Mouse (Mus musculus) ovary, postnatal 36 days (tissue): ENCODE measurements at regions not wholly inside any gene's neighbourhood (a gene's known extent, or its start where the extent isn't known, plus 50 kb on each side); places are given as distances from the start of the nearest gene placed in this dataset.
A peak's percentile ranks its signal among the peaks of the same experiment; 100 is the strongest.
"Not testable (repeated sequence)": the region's sequence is repeated elsewhere in the genome, so short reads cannot be mapped to it uniquely, and the experiment has no call there.

Source experiments
- DNase-seq: peaks from one replicate; pipeline ENCODE4 v3.0.0; 2022; ENCODE audit warnings: low spot score, mixed read lengths

DNA sequence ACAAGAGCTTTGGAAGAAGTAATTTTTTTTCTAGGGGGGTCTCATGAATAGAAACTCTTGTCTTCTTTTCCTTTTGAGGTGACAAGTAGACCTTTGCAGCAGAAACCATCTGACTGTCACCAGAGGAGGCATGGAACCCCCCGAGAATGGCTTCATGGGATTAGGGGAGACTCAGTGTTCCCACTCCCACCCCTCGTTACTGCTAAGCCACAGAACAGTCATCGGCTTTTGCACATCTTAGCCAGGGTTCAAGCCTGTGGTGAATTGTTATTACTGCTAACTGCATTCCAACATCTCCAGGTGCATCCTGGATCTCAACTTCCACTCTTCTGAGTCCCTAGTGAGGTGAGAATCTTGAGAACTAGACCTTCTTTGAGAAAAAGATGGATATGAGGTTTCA is 180.9 kb downstream of the Enc1 start:
- DNase-seq = no peak

DNA sequence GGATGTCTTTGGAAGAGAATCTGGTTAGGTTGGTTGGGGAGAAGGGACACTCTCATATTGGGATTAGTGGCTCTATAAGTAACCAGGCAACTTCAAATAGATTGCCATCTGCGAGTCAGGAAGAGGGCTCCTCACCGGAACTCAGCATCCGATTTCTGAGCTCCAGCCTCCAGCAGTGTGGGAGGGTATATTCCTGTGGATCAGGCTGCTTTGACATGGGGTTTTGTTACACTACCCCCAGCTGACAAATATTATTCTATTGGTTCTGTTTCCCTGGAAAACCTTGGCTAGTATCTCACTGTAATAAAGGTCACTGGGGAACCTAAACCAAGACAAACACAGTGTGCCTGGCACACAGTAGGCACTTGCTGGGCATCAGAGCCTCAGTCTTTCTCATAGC is 179.9 kb downstream of the Enc1 start:
- DNase-seq = no peak

DNA sequence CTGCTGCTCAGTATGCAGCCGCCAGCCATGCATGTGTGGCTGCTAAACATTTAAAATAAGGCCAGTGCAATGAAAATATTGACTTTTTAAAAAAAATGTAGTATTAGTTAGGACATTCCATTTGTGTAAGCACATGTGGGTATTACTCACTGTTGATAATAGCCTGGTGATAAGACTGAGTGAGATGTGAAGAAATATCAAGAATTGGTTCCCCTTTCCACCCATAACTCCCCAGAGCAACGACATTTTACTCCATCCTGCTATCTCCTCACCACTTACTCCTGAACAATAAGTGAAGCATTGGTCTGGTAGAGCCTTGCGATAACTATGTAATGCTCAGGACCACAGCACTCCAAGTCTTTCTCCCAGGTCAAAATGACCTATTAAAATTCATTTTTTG is 178.2 kb downstream of the Enc1 start:
- no peak for DNase-seq

DNA sequence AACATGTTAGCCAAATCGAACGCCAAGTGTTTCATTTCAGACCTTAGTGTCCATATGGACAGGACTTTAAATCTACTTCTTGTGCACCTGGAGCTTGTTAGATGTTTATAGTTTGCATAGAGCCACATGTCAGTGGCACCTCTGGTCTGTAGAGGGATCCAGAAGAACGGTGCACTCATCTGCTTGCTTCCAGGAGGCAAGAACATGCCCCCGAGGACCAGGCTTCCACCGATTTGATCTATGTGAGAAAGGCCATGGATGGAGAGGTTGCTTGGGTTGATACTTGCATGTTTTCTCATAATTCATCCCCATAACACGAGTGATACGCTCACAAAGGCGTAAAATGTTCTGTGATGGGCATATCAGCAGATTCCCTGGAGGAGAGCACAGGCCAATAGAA is 177.8 kb downstream of the Enc1 start:
- DNase-seq = no peak

DNA sequence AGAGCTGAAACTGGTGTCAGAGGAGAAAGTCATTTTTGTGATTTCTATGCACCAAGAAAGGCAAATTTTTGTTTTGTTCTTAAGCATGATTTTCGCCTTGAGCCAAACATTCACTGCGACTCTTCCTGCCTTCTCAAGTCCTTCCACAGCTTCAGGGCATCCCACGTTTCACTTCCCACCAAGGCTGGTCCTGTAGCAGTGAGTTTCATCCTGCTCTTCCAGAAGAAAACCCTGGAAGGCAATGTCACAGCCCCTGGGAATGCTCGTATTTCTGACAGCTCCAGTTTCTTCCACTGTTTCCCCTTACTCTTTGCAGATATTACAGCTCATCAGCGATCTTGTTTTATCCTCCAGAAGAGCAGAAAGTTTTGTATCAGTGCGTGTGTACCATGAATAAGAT is 177.2 kb downstream of the Enc1 start:
- DNase-seq = no peak

DNA sequence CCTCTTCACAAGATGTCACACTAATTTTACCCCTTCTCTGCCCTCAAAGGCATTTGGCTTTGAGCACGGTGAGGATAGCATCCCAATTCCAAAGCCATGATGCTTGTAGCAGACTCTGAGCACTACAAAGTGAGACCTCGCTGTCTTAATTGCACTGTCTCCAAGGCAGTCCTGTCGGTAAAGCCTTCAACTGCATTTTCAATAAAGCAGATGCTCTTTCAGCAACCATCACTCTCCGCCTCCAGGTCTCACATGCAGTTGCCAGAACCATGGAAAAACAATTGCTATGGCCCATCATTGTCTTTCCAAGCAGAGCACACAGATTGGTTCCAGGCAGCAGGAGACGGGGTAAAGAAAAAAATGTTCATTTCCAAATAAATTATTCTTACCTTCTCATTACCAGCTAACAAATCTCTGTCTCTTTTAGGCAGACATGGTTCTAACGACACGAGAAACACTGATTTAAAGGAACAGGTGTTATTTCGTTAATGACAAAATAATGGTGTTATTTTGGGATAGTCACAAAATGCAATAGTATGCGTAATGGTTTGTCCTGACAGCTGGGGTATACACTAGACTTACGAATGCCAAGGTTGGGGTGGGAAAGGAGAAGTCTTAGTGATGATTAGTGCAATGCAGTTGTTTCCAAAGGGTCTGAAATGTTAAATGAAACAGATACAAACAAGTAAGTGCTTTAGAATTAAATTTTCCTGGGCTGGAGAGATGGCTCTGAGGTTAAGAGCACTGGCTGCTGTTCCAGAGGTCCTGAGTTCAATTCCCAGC is 175.2 kb downstream of the Enc1 start:
- DNase-seq = no peak

DNA sequence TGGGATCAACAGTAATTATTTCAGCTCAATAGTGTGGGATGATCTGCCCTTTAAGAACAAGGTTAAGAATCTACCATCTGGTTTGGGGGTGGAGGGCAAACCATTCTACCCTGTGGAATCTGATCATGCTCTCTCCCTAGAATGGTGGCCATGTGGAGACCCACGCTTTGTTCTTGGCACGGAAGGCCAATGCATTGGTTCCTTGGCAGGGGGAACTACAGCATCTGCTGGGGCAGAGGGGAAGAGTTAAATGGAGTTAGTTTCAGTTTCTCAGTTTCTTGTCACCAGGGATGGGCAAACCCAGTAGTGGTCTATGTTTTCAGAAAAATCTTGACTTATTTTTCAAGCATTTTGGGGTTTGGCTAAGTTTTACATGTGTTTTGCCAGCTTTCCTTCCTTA is 174.5 kb downstream of the Enc1 start:
- no peak for DNase-seq

DNA sequence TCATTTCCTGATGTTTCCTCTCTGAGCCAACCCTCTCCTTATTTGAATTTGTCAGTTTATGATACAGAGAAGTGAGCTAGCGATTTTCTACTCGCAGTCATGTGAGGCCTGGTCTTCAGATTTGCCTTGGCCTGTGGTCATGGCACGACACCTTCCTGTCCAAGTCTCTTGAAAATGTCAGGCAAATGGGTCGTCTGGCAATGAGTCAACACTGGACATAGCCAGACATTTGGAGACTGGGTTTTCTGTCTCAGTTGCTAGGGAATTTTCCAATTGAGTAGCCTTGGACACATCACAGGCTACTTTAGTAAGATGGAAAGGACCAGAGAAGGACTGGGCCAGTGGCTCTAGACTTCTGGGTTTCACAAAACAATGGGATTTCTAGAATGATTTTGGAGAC is 171.2 kb downstream of the Enc1 start:
- DNase-seq = no peak

DNA sequence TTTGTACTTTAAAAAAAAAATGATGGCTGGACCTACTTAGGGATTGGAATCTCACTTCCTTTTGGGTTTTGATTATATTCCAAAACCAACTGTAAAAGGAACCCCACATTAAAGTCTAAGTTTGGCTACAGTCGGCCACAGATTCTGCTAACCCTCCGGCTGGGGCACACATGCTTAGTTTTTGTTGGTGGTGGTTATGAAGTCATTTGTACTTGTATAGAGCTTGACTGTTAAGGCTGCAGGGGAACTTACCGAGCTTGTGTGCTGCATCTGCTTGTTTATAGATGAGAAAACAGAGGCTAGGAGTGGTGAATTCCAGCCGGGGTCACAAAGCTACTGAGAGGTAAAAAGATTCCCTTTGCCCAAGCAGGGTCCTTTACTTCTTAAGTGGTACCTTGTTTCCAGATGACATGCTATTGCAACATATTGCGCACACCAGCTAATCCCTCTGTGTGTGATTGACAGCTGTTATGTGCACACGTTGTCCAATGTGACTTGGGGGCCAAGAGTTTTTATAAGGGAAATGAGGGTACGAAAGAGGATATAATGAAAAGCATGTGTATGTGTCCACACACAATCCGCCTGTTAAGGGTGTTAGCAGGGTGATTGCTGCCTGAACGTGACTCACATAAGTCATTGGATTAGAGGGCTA is 169.8 kb downstream of the Enc1 start:
- DNase-seq = no peak

DNA sequence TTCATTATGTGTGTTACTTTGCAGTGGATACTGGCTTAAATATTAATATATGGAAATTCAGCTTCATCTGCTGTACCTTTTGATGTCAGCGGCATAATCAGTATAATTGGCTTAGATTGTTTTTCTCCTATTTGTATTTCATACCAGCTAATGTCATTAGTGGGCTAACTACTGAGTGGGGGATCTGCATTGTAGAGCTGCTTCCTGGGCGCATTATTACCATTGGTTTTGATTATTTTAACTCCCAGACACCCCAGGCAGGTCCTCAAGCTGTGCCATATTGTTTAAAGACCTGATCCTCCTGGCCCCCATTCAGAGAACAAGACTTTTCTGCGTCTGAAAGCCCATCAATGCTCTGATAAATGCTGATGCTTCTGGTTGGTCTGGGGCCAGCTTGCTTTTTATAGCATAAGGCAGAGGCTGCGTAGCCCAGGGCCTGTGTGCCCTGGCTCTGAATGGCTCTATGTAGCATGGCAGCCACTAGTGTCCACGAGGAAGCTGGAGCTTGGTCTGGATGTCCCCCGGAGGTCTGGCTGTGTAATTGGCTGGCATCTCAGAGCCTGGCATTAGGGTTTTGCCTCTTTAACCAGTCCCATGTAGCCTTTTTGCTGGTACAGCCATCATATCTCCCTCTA is 169.1 kb downstream of the Enc1 start:
- DNase-seq = no peak

DNA sequence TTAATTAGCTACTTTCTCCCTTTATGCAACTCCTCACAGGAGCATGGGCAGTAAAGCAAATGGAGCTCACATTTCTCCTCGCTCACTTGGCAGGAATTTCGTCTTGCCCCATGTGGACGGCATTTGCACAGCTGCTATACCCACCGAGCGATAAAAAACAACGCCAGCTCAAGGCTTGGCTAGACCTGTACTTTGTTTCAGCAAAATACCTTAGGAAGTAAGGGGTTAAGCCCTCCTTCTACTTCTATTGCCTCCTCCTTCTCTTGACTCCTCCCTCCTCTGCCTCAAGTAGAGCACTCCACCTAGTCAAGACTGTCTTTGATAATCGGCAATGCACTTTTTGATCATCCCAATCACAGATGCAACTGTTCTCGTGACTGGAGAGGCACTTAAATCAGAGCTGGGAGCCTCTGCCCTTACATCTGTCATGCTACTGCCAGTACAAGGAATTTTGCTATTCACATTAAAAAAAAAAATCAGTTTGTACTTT is 168.4 kb downstream of the Enc1 start:
- no peak for DNase-seq

DNA sequence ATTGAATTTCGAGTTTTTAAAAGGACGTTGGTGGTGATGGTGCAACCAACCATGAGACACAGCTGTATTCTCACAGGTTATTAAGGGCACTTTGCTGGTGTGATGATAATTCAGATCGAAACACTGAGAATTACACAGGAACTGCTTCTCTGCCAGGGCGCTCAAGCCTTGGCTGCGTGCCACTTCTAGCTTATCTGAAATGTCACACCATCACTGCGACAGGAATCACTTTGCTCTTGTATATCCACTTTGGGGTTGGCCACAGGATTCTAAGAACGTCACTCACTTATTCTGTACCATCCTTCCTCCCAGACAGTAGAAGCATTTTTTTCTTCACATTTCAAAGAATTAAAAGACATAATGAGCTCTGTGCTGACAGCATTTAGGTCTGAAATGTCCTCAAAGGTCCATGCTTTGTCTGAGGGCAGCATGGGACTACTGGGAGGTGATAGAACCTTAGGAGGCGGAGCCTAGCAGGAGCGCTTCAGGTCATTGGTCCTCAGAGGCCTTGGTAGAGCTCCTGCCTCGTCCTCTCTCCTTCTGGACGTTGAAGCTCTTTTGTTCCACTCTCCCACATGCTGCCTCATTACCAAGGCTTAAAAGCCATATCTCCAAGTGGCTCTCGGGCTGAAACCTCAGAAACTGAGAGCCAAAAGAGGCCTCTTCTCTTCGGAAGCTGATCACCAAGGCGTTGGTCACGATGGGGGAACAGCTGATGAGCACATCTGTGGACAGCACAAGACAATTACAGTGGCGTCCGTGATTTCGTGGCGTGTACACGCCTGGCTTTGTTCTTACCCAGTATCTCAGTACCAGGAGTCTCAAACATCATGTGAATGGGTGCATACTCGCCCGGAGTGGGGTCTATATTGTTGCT is 167.7 kb downstream of the Enc1 start:
- peak; percentile 11 for DNase-seq

DNA sequence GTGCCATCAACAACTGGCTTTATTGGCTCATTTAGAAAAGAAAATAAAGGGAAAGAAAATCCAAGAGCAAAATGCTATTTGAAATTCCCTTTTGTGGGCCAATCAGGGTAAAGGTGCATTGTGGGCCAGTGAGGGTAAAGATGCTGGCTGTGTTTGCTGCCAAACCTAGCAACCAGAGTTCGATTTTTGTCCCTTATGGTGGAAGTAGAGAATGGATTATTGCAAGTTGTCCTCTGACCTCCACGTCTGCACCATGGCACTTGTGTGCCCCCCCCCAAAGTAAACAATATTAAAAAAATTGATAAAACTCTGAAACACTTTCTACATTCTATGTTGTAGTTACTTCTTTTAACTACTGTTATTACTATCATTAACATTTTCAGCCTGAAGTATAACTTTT is 166.9 kb downstream of the Enc1 start:
- DNase-seq = no peak

DNA sequence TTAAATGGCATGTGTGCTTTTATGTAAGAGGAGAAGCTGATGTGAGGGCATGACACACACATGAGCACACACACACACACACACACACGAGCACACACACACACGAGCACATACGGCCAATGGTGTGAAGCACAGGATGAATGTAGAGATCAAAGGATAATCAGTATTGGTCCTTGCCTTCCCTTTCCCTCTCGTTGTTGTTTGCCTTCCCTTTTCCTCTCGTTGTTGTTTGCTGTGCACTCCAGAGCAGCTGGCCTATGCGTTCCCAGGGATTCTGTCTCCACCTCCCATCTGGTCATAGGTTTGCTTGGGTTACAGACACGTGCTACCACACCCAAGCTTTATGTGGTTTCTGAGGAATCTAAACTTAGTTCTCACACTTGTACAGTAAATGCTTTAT is 165.8 kb downstream of the Enc1 start:
- no peak for DNase-seq

DNA sequence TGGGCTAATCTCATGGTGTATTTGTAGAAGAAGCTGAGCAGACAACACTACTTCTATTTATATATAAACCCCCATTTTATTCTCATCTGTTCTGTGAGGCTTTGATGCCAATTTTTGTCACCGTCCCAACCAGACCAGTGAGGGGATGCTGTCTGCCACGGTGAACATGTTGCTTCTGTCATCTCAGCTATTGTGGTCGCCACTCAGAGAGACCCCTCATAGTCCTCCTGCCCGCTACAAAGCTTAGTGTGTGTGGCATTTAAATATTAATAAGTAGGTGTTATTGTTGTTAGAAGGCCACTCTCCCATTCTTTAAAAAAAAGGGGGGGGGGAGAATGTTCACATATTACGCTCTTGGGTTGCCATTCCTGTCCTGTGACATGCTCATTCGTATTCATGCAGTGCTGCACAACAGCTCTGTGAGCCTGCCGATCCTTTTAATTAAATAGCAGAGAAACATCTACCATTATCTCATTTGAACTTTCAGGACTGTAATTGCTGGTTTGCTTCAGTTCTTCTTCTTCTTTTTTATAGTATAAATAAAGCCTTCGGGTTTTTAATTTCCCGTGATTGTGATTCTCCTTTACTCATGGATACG is 161.4 kb downstream of the Enc1 start:
- no peak for DNase-seq

DNA sequence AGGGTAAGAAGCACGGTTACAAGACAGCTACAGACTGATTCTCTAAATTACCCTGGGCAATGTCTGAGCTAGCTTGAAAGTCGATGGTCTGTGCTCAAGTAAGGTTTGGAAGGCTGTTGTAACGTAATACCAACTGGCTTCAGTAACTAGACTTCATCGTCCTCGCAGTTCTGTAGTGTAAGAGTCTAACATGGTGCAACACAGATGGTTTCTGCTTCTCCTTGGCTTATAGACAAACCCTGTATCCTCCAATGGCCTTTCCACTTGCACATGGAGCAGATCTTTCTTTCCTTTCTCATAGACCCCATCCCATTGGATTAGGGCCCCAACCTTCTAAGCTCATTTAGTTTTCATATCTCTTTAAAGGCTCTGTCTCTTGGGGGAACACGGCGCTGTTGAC is 160.7 kb downstream of the Enc1 start:
- no peak for DNase-seq

DNA sequence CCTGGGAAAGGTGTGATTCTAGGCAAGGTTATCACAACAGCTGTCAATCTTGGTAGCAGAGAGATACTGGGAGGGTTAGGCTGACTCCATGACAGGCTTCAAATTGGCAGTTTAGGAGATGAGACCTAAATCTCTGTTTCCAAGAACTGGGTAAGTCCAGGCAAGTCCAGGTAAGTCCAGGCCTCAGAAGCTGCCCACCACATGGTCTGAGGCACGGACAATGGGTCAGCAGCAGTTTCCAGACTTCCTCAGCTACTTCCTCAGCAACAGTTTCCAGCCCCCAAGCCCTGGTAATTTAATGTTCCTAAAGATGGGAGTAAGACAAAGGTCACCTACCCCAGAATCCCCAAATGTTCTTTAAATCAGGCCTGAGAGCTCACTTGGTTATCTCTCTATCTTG is 157.1 kb downstream of the Enc1 start:
- no peak for DNase-seq

DNA sequence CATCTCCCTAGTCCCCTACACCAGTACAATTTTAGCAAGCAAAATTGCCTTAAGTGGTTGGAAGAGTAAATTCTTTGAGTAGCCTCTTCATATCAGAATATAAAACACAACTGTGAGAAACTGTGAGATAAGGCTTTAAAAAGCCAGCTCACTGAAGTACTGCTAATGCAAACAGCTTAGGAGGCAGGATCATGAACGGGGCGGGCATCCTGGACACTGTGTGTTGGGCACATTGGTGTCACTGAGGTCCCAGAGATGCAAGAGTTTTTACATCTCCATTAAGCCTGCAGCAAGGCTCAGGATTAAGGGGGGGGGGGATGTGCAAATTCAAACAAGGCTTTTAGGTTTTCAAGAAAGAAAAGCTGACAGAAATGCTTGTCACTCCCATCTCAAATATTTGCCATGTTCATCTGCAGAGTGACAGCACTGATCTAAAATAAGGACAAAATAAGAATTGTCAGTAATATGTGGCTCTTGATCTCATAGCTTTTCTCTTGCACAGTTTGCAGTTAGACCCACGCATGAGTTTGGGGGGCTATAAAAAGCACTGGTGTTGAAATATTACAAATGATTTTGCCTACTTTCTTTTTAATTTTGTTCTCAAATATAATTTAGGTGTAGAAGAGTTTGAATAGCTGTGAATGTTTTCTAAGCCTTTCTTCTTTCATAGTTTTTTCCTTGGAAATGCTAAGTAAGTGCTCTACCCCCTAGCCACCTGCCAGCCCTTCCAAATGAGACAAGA is 156.2 kb downstream of the Enc1 start:
- DNase-seq = no peak

DNA sequence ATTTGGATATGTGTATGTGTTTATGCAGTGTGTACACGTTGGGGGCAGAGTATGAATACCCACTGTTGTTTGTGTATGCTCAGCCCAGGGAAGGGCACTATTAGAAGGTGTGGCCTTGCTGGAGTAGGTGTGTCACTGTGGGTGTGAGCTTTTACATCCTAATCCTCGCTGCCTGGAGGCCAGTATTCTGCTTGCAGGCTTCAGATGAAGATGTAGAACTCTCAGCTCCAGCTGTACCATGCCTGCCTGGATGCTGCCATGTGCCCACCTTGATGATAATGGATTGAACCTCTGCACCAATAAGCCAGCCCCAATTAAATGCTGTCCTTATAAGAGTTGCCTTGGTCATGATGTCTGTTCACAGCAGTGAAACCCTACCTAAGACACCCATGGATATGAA is 155.4 kb downstream of the Enc1 start:
- not testable (repeated sequence) for DNase-seq

DNA sequence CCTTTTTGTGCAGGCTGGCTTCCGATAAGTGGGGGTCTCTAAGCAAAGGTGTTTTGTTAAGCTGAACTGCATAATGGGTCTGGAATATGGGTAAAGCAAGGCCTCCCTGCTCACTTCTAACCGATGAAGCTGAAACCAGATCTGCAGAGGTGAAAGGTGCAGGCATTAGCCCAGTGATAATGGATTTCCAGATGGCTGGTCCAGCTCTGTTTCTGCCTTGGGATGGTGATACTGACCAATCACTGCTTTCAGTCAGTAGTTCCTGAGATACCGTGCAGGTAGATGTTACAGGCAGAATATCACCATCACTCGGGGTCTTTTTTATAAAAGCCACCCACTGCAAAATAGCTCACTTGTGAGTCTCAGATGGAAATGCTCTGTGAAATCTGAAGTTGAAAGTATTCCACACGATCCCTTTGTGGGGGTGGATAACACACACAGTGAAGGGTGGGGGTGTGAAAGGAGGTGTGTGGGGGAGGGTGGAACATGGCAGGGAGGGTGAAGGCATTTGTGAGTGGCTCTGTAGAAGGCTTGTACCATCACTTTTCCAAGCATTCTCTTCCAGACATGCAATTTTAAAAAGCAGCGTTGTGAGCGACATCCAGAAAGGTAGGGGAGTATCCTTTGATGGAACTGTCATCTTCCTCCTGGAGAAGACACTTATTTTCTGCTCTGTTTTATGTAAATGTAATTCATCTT is 154.0 kb downstream of the Enc1 start:
- DNase-seq = no peak

DNA sequence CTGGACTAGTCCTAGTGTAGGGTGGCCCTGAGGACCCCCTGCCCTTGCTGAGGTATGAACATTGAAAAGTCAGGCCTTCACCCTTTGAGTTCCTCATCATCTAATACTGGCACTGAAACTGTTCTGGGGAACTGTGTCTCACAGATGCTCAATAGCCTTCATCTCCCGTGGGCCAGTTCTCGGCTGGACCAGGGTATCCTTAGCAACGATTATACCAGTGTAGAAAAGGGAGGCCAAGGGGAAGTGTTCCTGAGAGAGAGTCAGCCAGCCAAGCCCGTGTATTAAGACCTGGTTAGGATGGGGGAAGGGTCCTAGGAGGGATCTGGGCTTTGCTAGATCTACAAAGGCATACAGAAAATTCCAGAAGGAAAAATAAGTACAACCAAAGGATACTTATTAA is 153.2 kb downstream of the Enc1 start:
- no peak for DNase-seq
